Mouse (Mus musculus) spleen, postnatal 10 days (tissue): Measurements from ENCODE around the gene Arntl.

Experiments used
- DNase-seq, 2 experiments: peaks; one replicate each; pipeline ENCODE4 v3.0.0; 2021 to 2022; ENCODE audit warnings: low spot score in 2 of 2

Gene Arntl

GRCm38 (mm10) chr7:113208388-113208753 lies 1.1 kb downstream of the Arntl start:
- DNase-seq = peak in 1 of 2 experiments; percentile 7

GRCm38 (mm10) chr7:113210441-113210840 lies 3.2 kb downstream of the Arntl start:
- peak in 1 of 2 experiments; percentile 17 for DNase-seq

- no peak for DNase-seq
Observed at GRCm38 (mm10) chr7:113214245-113215169, 7.2 kb downstream of the Arntl start.

- no peak for DNase-seq
Observed at GRCm38 (mm10) chr7:113216152-113216551, 8.9 kb downstream of the Arntl start.

- no peak for DNase-seq
Observed at GRCm38 (mm10) chr7:113219416-113219815, 12.2 kb downstream of the Arntl start.

GRCm38 (mm10) chr7:113219864-113220263 lies 12.6 kb downstream of the Arntl start:
- no peak for DNase-seq

GRCm38 (mm10) chr7:113220691-113221238 lies 13.5 kb downstream of the Arntl start:
- no peak for DNase-seq

- DNase-seq = no peak
Observed at GRCm38 (mm10) chr7:113222821-113223220, 15.6 kb downstream of the Arntl start.

GRCm38 (mm10) chr7:113224620-113225019 lies 17.4 kb downstream of the Arntl start:
- DNase-seq = no peak

GRCm38 (mm10) chr7:113228498-113228897 lies 21.2 kb downstream of the Arntl start:
- no peak for DNase-seq

- DNase-seq = no peak
Observed at GRCm38 (mm10) chr7:113236135-113236534, 28.9 kb downstream of the Arntl start.

GRCm38 (mm10) chr7:113238365-113238764 lies 31.1 kb downstream of the Arntl start:
- DNase-seq = no peak

- no peak for DNase-seq
Observed at GRCm38 (mm10) chr7:113239448-113240130, 32.3 kb downstream of the Arntl start.

GRCm38 (mm10) chr7:113240438-113240837 lies 33.2 kb downstream of the Arntl start:
- no peak for DNase-seq

GRCm38 (mm10) chr7:113241901-113242661 lies 34.8 kb downstream of the Arntl start:
- no peak for DNase-seq

GRCm38 (mm10) chr7:113242688-113243087 lies 35.4 kb downstream of the Arntl start:
- DNase-seq = no peak

- no peak for DNase-seq
Observed at GRCm38 (mm10) chr7:113245144-113245543, 37.9 kb downstream of the Arntl start.

GRCm38 (mm10) chr7:113246512-113246911 lies 39.2 kb downstream of the Arntl start:
- DNase-seq = no peak

- DNase-seq = no peak
Observed at GRCm38 (mm10) chr7:113247167-113247566, 39.9 kb downstream of the Arntl start.

- DNase-seq = no peak
Observed at GRCm38 (mm10) chr7:113249134-113249825, 42.0 kb downstream of the Arntl start.

GRCm38 (mm10) chr7:113250433-113250991 lies 43.2 kb downstream of the Arntl start:
- peak in 1 of 2 experiments; percentile 56 for DNase-seq
